Comparison of ENCODE assay signal across 11 mouse cellular contexts in genomic region chr15:84074705-84075185, GRCm38 (mm10). TPM values are rescaled to one million over a fixed set of nuclear protein-coding genes. Genes with fewer than 3 reads are reported as not detected.
DNase-seq lines count a peak whose midpoint lies in the region; ATAC-seq lines count a peak whose summit lies in the region.
"Had no signal": no experiment of that assay in that cellular context is flagged by ENCODE, and none has a peak within 500 bp of the region (broad histone marks: within the 10 kb centered on the region; RNA-seq: fewer than 3 reads in every experiment).

No protein-coding gene starts in this region.

- H3K4me3 ChIP-seq in intestine, embryonic 14.5 days (ENCODE audit: low read depth, low read length), result no peak overlapping the region
- H3K4me3 ChIP-seq in intestine, embryonic 16.5 days (ENCODE audit: low read length), result no peak overlapping the region
- H3K4me3 ChIP-seq in forebrain, embryonic 12.5 days (replicated peaks), result peak overlapping the region; percentile 13; the same call in 1 of the 2 replicates
- H3K4me3 ChIP-seq in midbrain, embryonic 12.5 days, result 0 out of 2 replicates have a peak overlapping the region, but pooled peaks have one; percentile 13
- H3K4me3 ChIP-seq: heart, embryonic 15.5 days; megakaryocyte, embryonic 14.5 days had no signal

- H3K27me3 ChIP-seq in intestine, embryonic 14.5 days (replicated peaks; ENCODE audit: control insufficient read depth, insufficient read depth, low read length), result peaks cover 26% of the 10 kb centered on the region
- peaks cover 17% of the 10 kb centered on the region for H3K27me3 ChIP-seq in intestine, embryonic 16.5 days (replicated peaks; ENCODE audit: control insufficient read depth, insufficient read depth, low read length)
- peaks cover 51% of the 10 kb centered on the region for H3K27me3 ChIP-seq in forebrain, embryonic 12.5 days
- peaks cover 62% of the 10 kb centered on the region for H3K27me3 ChIP-seq in midbrain, embryonic 12.5 days

- no peak for DNase-seq in intestine, embryonic 14.5 days (ENCODE audit: low spot score)
- DNase-seq in ZHBTc4 (ENCODE audit: low read depth, low spot score), result peak; percentile 65
- no peak for DNase-seq in spleen, postnatal 14 days (ENCODE audit: low spot score in 2 of 2)
- DNase-seq in spleen, postnatal 36 days (ENCODE audit: low spot score in 2 of 2), result no peak

- H3K9me3 ChIP-seq in intestine, embryonic 14.5 days (ENCODE audit: control insufficient read depth, low read length), result no peaks in the 10 kb centered on the region
- H3K9me3 ChIP-seq in intestine, embryonic 16.5 days (ENCODE audit: control insufficient read depth, low read length), result no peaks in the 10 kb centered on the region
- no peaks in the 10 kb centered on the region for H3K9me3 ChIP-seq in forebrain, embryonic 12.5 days
- no peaks in the 10 kb centered on the region for H3K9me3 ChIP-seq in midbrain, embryonic 12.5 days
- H3K9me3 ChIP-seq: heart, embryonic 15.5 days; megakaryocyte, embryonic 14.5 days had no signal

- no peak for ATAC-seq in intestine, embryonic 14.5 days (replicated peaks; ENCODE audit: low FRiP score, low TSS enrichment, low read depth)
- no peak for ATAC-seq in intestine, embryonic 16.5 days
- ATAC-seq in forebrain, embryonic 12.5 days (ENCODE audit: low FRiP score), result no peak
- ATAC-seq in midbrain, embryonic 12.5 days (ENCODE audit: low FRiP score, low read depth), result peak; percentile 42; the same call in 1 of the 2 replicates
- no peak for ATAC-seq in monocyte, adult 5-6 weeks (replicated peaks; ENCODE audit: insufficient number of reproducible peaks, low FRiP score, low TSS enrichment, poor library complexity, severe bottlenecking)
- ATAC-seq: Patski had no signal

- no peak overlapping the region for H3K9ac ChIP-seq in intestine, embryonic 14.5 days (ENCODE audit: low read length)
- H3K9ac ChIP-seq in intestine, embryonic 16.5 days (ENCODE audit: low read depth, low read length), result no peak overlapping the region
- H3K9ac ChIP-seq in forebrain, embryonic 12.5 days, result peak overlapping the region; percentile 38; the same call in 1 of the 2 replicates
- no peak overlapping the region for H3K9ac ChIP-seq in midbrain, embryonic 12.5 days (replicated peaks)
- H3K9ac ChIP-seq: heart, embryonic 15.5 days had no signal

- no peaks in the 10 kb centered on the region; the same call in 1 of the 2 replicates for H3K4me1 ChIP-seq in intestine, embryonic 14.5 days (replicated peaks; ENCODE audit: control insufficient read depth, insufficient read depth, low read length)
- peaks cover 2% of the 10 kb centered on the region; the same call in 1 of the 2 replicates for H3K4me1 ChIP-seq in intestine, embryonic 16.5 days (ENCODE audit: control insufficient read depth, insufficient read depth, low read length)
- peaks cover 24% of the 10 kb centered on the region for H3K4me1 ChIP-seq in forebrain, embryonic 12.5 days
- peaks cover 15% of the 10 kb centered on the region for H3K4me1 ChIP-seq in midbrain, embryonic 12.5 days
- H3K4me1 ChIP-seq: heart, embryonic 15.5 days had no signal

- no peaks in the 10 kb centered on the region for H3K36me3 ChIP-seq in intestine, embryonic 14.5 days (ENCODE audit: control insufficient read depth, insufficient read depth, low read length)
- no peaks in the 10 kb centered on the region for H3K36me3 ChIP-seq in intestine, embryonic 16.5 days (ENCODE audit: control insufficient read depth, insufficient read depth, low read length)
- no peaks in the 10 kb centered on the region for H3K36me3 ChIP-seq in forebrain, embryonic 12.5 days (replicated peaks)
- 0 out of 2 replicates have a peak, but pooled peaks cover 2% of the 10 kb centered on the region for H3K36me3 ChIP-seq in midbrain, embryonic 12.5 days
- H3K36me3 ChIP-seq: heart, embryonic 15.5 days had no signal

- H3K4me2 ChIP-seq in intestine, embryonic 14.5 days (ENCODE audit: low read length), result 0 out of 2 replicates have a peak overlapping the region, but pooled peaks have one; percentile 6
- H3K4me2 ChIP-seq in intestine, embryonic 16.5 days (ENCODE audit: low read depth, low read length), result no peak overlapping the region
- H3K4me2 ChIP-seq in forebrain, embryonic 12.5 days, result peak overlapping the region; percentile 46
- peak overlapping the region; percentile 39 for H3K4me2 ChIP-seq in midbrain, embryonic 12.5 days (replicated peaks)
- H3K4me2 ChIP-seq: heart, embryonic 15.5 days had no signal

- 25% methylated on average over 17 of the region's 17 CpGs for WGBS in intestine, embryonic 14.5 days
- WGBS in intestine, embryonic 16.5 days, result 19% methylated on average over 17 of the region's 17 CpGs
- WGBS in forebrain, embryonic 12.5 days, result 16% methylated on average over 17 of the region's 17 CpGs
- 15% methylated on average over 17 of the region's 17 CpGs for WGBS in midbrain, embryonic 12.5 days

- H3K27ac ChIP-seq in intestine, embryonic 14.5 days (ENCODE audit: low read depth), result no peak overlapping the region
- H3K27ac ChIP-seq in intestine, embryonic 16.5 days (ENCODE audit: low read length), result no peak overlapping the region
- H3K27ac ChIP-seq in forebrain, embryonic 12.5 days, result no peak overlapping the region
- H3K27ac ChIP-seq in midbrain, embryonic 12.5 days (replicated peaks), result no peak overlapping the region
- H3K27ac ChIP-seq: heart, embryonic 15.5 days had no signal

RNA-seq across cellular contexts. Expression of gene Efcab6, which starts 9.6 kb away (rescaled TPM):
- 0.15 and 0.27 TPM in 2 replicates for polyA plus RNA-seq in intestine, embryonic 14.5 days (2014; fragmentation: Nextera tagmentation; extraction: Ambion mirVana)
- polyA plus RNA-seq in intestine, embryonic 16.5 days (2015; fragmentation: Nextera tagmentation; extraction: Ambion mirVana), result 0.05 and 0.18 TPM in 2 replicates
- polyA plus RNA-seq in forebrain, embryonic 12.5 days (2016; fragmentation: Nextera tagmentation; extraction: Ambion mirVana), result 0.58 and 1.3 TPM in 2 replicates
- 0.16 TPM in 1 of 2 replicates, not detected in the other for polyA plus RNA-seq in midbrain, embryonic 12.5 days (2016; fragmentation: Nextera tagmentation; extraction: Ambion mirVana)
- total RNA-seq in monocyte, adult 5-6 weeks (2017), result 0.19 to 0.48 TPM (median 0.43 TPM) in 3 replicates
- polyA plus RNA-seq: Patski had no signal

RNA-seq across cellular contexts. Expression of gene Sult4a1, which starts 30.8 kb away (rescaled TPM):
- 4.5 and 5.8 TPM in 2 replicates for polyA plus RNA-seq in intestine, embryonic 14.5 days (2014; fragmentation: Nextera tagmentation; extraction: Ambion mirVana)
- polyA plus RNA-seq in intestine, embryonic 16.5 days (2015; fragmentation: Nextera tagmentation; extraction: Ambion mirVana), result 4.9 and 5.1 TPM in 2 replicates
- 21.7 and 23.3 TPM in 2 replicates for polyA plus RNA-seq in forebrain, embryonic 12.5 days (2016; fragmentation: Nextera tagmentation; extraction: Ambion mirVana)
- 19.1 and 22.1 TPM in 2 replicates for polyA plus RNA-seq in midbrain, embryonic 12.5 days (2016; fragmentation: Nextera tagmentation; extraction: Ambion mirVana)
- 0.32 to 2.5 TPM (median 0.49 TPM) in 3 replicates for total RNA-seq in monocyte, adult 5-6 weeks (2017)

RNA-seq across cellular contexts. Expression of gene Pnpla5, which starts 48.2 kb away (rescaled TPM):
- polyA plus RNA-seq in intestine, embryonic 14.5 days (2014; fragmentation: Nextera tagmentation; extraction: Ambion mirVana), result not detected in 2 replicates
- polyA plus RNA-seq in intestine, embryonic 16.5 days (2015; fragmentation: Nextera tagmentation; extraction: Ambion mirVana), result not detected in 2 replicates
- not detected in 2 replicates for polyA plus RNA-seq in forebrain, embryonic 12.5 days (2016; fragmentation: Nextera tagmentation; extraction: Ambion mirVana)
- not detected in 2 replicates for polyA plus RNA-seq in midbrain, embryonic 12.5 days (2016; fragmentation: Nextera tagmentation; extraction: Ambion mirVana)
- not detected in 3 replicates for total RNA-seq in monocyte, adult 5-6 weeks (2017)
- polyA plus RNA-seq: heart, embryonic 15.5 days; Patski had no signal

Comparison
In these comparisons a context has a peak if more than half of its experiments do, and no peak if none do; other contexts are left out.
1. H3K4me3 ChIP-seq: peak in forebrain, embryonic 12.5 days (single experiment) and midbrain, embryonic 12.5 days (single experiment); none in intestine, embryonic 14.5 days (single experiment) and intestine, embryonic 16.5 days (single experiment).